Mouse (Mus musculus) spleen, embryonic (tissue): ENCODE measurements around the gene Tmem222.

Experiments used
- CTCF ChIA-PET: fragments of 350-600 bp; sonication (Branson Sonifier 250); formaldehyde crosslinking; loops from one replicate; lab custom pipeline; 2022; lab: Charles Lee

Tmem222 gene

GRCm38 (mm10) chr4:133286476-133287077 is 9.0 kb upstream of the Tmem222 start:
- CTCF ChIA-PET, result interaction anchor here (0.6 to 1.0 kb wide), 3 partner anchors 10 to 1633 kb away, joined by 3 read pairs; no protein-coding TSS in a partner anchor

GRCm38 (mm10) chr4:133285950-133286349 is 8.4 kb upstream of the Tmem222 start:
- CTCF ChIA-PET, result interaction anchor here (0.6 to 1.1 kb wide), 4 partner anchors 9 to 1634 kb away, joined by 3 to 6 read pairs (median 3); no protein-coding TSS in a partner anchor

- CTCF ChIA-PET, result interaction anchor here (0.5 to 1.1 kb wide), 2 partner anchors 9 to 42 kb away, joined by 3 to 5 read pairs; no protein-coding TSS in a partner anchor
These were observed 7.7 kb upstream of the Tmem222 start for GRCm38 (mm10) chr4:133285299-133285698.

GRCm38 (mm10) chr4:133282656-133283055 is 5.1 kb upstream of the Tmem222 start:
- CTCF ChIA-PET, result no interaction called here

GRCm38 (mm10) chr4:133281951-133282481 is 4.4 kb upstream of the Tmem222 start:
- CTCF ChIA-PET, result no interaction called here

- CTCF ChIA-PET, result no interaction called here
These were observed 3.9 kb upstream of the Tmem222 start for GRCm38 (mm10) chr4:133281513-133281912.

- CTCF ChIA-PET, result no interaction called here
These were observed 890 bp upstream of the Tmem222 start for GRCm38 (mm10) chr4:133278482-133278881.

GRCm38 (mm10) chr4:133278067-133278466 is 475 bp upstream of the Tmem222 start:
- CTCF ChIA-PET, result no interaction called here

GRCm38 (mm10) chr4:133270929-133271328 is 6.7 kb downstream of the Tmem222 start:
- CTCF ChIA-PET, result interaction anchor here (0.5 kb wide), 1 partner anchor 17 kb away, joined by 3 read pairs; no protein-coding TSS in a partner anchor

GRCm38 (mm10) chr4:133269596-133269995 is 8.0 kb downstream of the Tmem222 start:
- CTCF ChIA-PET, result no interaction called here

GRCm38 (mm10) chr4:133268931-133269330 is 8.7 kb downstream of the Tmem222 start:
- CTCF ChIA-PET, result no interaction called here

- CTCF ChIA-PET, result no interaction called here
These were observed 11.2 kb downstream of the Tmem222 start for GRCm38 (mm10) chr4:133266248-133266880.

GRCm38 (mm10) chr4:133265759-133266158 is 11.8 kb downstream of the Tmem222 start:
- CTCF ChIA-PET, result no interaction called here

GRCm38 (mm10) chr4:133265297-133265696 is 12.3 kb downstream of the Tmem222 start:
- CTCF ChIA-PET, result no interaction called here

GRCm38 (mm10) chr4:133264559-133264958 is 13.0 kb downstream of the Tmem222 start:
- CTCF ChIA-PET, result no interaction called here

GRCm38 (mm10) chr4:133263756-133264155 is 13.8 kb downstream of the Tmem222 start:
- CTCF ChIA-PET, result interaction anchor here (0.7 kb wide), 1 partner anchor 343 kb away, joined by 3 read pairs; no protein-coding TSS in a partner anchor

- CTCF ChIA-PET, result no interaction called here
These were observed 14.7 kb downstream of the Tmem222 start, which contains the start of gene Sytl1 for GRCm38 (mm10) chr4:133262882-133263281. Sytl1 (minus strand) TSS chr4:133263113.

GRCm38 (mm10) chr4:133262375-133262765 is 15.2 kb downstream of the Tmem222 start:
- CTCF ChIA-PET, result no interaction called here

- CTCF ChIA-PET, result interaction anchor here (0.7 kb wide), 1 partner anchor 18 kb away, joined by 6 read pairs; no protein-coding TSS in a partner anchor
These were observed 15.8 kb downstream of the Tmem222 start for GRCm38 (mm10) chr4:133261641-133262374.

GRCm38 (mm10) chr4:133257798-133258408 is 19.7 kb downstream of the Tmem222 start:
- CTCF ChIA-PET, result interaction anchor here (0.7 kb wide), 1 partner anchor 60 kb away, joined by 3 read pairs; no protein-coding TSS in a partner anchor

- CTCF ChIA-PET, result no interaction called here
These were observed 20.4 kb downstream of the Tmem222 start for GRCm38 (mm10) chr4:133257230-133257629.
